Mouse (Mus musculus) CD4-positive, CD25-positive, alpha-beta regulatory T cell, adult 9 weeks (primary cell): Measurements from ENCODE around the gene Notum. TPM values are rescaled to one million over a fixed set of nuclear protein-coding genes. Genes with fewer than 3 reads are reported as not detected.

Experiments used
- polyA plus RNA-seq: library from polyadenylated mRNA; unstranded; fragments of 100-300 nt; shearing (Covaris generic); gene quantifications from one replicate; pipeline ENCODE4 v1.2.1, GENCODE M21; 2017

Gene Notum
- not detected for polyA plus RNA-seq

DNA sequence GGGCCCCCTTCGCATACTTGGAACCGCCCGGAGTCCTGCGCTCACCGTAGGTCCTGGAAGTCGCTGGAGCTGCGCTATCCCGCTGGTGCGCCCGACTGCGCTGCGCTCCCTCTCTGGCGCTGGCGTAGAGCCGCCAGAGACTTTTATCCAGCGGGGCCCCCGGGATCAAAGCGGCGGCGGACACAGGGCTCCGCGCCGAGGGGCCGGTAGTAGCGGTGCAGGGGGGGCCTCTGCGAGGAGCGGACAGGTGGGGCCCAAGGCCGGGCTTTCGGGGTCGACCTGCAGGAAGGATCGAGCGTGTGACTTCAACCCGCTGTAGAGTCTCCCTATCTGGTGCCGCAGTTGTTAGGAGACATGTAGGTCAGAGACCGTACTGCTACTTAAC lies at the start of gene Notum:
Gene Notum (minus strand): TSS at position 100 of the 385 bp plus-strand sequence.

GRCm38 (mm10) chr11:120672687-120673593 lies 12.0 kb upstream of the Notum start, which contains the start of gene Aspscr1:
TSS of gene Aspscr1 (plus strand) at chr11:120672973.

DNA sequence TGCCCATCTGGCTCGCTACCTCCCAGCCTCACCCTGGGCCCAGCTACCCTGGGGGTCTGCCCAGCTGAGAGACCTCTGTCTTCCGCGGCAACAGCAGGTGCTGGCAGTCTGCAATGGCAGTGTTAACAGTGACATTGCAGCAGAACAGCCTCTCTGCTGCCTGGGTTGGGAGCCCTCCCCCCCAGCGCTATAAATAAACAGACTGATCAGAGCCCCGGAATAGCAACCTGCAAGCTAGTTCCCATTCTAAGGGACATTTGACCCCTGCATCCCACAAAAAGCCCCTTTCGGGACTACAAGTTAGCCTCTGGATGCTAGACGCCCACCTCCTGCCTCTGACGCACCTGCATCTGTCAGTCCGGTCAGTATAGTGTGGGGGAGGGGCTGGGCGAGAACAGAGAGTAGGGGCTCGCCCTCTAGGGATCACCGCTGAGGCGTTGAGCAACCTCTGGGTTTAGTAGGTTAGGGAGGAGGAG lies 12.9 kb downstream of the Notum start, which contains the start of gene Myadml2:
Gene Myadml2 (minus strand): TSS at position 158 of the 476 bp plus-strand sequence.

GRCm38 (mm10) chr11:120643601-120643987 lies 17.4 kb downstream of the Notum start, which contains the start of gene Pycr1:
TSS of gene Pycr1 (minus strand) at chr11:120643769.

GRCm38 (mm10) chr11:120633520-120634343 lies 27.2 kb downstream of the Notum start, which contains the start of gene Mafg:
TSS of gene Mafg (minus strand) at chr11:120633600.

GRCm38 (mm10) chr11:120625152-120625775 lies 35.7 kb downstream of the Notum start, which contains the start of gene Sirt7:
TSS of gene Sirt7 (minus strand) at chr11:120625240.

GRCm38 (mm10) chr11:120617519-120618112 lies 43.4 kb downstream of the Notum start, which contains the start of gene Pcyt2:
TSS of gene Pcyt2 (minus strand) at chr11:120617936.

GRCm38 (mm10) chr11:120608241-120609034 lies 52.5 kb downstream of the Notum start, which contains the start of gene Npb:
TSS of gene Npb (plus strand) at chr11:120608477.

Other genes starting within 250 kb of the Notum start
- 7.2 TPM for gene Nploc4, start 223.5 kb downstream of the Notum start, polyA plus RNA-seq
- not detected for gene Tspan10, start 218.5 kb downstream of the Notum start, polyA plus RNA-seq
- 0.30 TPM for gene Pde6g, start 207.7 kb downstream of the Notum start, polyA plus RNA-seq
- 5.6 TPM for gene Oxld1, start 203.1 kb downstream of the Notum start, polyA plus RNA-seq
- gene Ccdc137, start 203.1 kb downstream of the Notum start, polyA plus RNA-seq: 50.8 TPM
- gene Arl16, start 193.6 kb downstream of the Notum start, polyA plus RNA-seq: 42.3 TPM
- gene Mrpl12, start 176.6 kb downstream of the Notum start, polyA plus RNA-seq: 84.8 TPM
- 12.9 TPM for gene Slc25a10, start 169.3 kb downstream of the Notum start, polyA plus RNA-seq
- not detected for gene Gcgr, start 130.5 kb downstream of the Notum start, polyA plus RNA-seq
- gene Mcrip1, start 111.4 kb downstream of the Notum start, polyA plus RNA-seq: 95.6 TPM
- gene Ppp1r27, start 110.0 kb downstream of the Notum start, polyA plus RNA-seq: not detected
- 224 TPM for gene P4hb, start 87.9 kb downstream of the Notum start, polyA plus RNA-seq
- 899 TPM for gene Arhgdia, start 79.6 kb downstream of the Notum start, polyA plus RNA-seq
- gene Alyref, start 62.8 kb downstream of the Notum start, polyA plus RNA-seq: 3.4 TPM
- 147 TPM for gene Anapc11, start 62.8 kb downstream of the Notum start, polyA plus RNA-seq
- gene Npb, start 52.7 kb downstream of the Notum start, polyA plus RNA-seq: 0.92 TPM
- 206 TPM for gene Pcyt2, start 43.2 kb downstream of the Notum start, polyA plus RNA-seq
- gene Sirt7, start 35.9 kb downstream of the Notum start, polyA plus RNA-seq: 128 TPM
- gene Mafg, start 27.6 kb downstream of the Notum start, polyA plus RNA-seq: 8.0 TPM
- 0.72 TPM for gene Pycr1, start 17.4 kb downstream of the Notum start, polyA plus RNA-seq
- gene Myadml2, start 13.0 kb downstream of the Notum start, polyA plus RNA-seq: 0.40 TPM
- gene Aspscr1, start 11.8 kb upstream of the Notum start, polyA plus RNA-seq: 104 TPM
- 146 TPM for gene Cenpx, start 52.6 kb upstream of the Notum start, polyA plus RNA-seq
- 75.0 TPM for gene Lrrc45, start 52.8 kb upstream of the Notum start, polyA plus RNA-seq
- 0.63 TPM for gene Rac3, start 60.3 kb upstream of the Notum start, polyA plus RNA-seq
- 26.8 TPM for gene Dcxr, start 66.1 kb upstream of the Notum start, polyA plus RNA-seq
- gene Cbr2, start 70.9 kb upstream of the Notum start, polyA plus RNA-seq: not detected
- gene Hmga1b, start 101.6 kb upstream of the Notum start, polyA plus RNA-seq: 10.3 TPM
- 1.8 TPM for gene Rfng, start 123.0 kb upstream of the Notum start, polyA plus RNA-seq
- 183 TPM for gene Gps1, start 123.1 kb upstream of the Notum start, polyA plus RNA-seq
- gene Dus1l, start 135.2 kb upstream of the Notum start, polyA plus RNA-seq: 50.4 TPM
- gene Fasn, start 163.4 kb upstream of the Notum start, polyA plus RNA-seq: 50.9 TPM